Mouse (Mus musculus): ENCODE data around the gene Gucy1b1. TPM values are rescaled to one million over a fixed set of nuclear protein-coding genes. Genes with fewer than 3 reads are reported as not detected.

The Gucy1b1 gene
- total and polyA plus RNA-seq, 2 experiments from 2014 or later, result 15.6 to 24.3 TPM

DNA sequence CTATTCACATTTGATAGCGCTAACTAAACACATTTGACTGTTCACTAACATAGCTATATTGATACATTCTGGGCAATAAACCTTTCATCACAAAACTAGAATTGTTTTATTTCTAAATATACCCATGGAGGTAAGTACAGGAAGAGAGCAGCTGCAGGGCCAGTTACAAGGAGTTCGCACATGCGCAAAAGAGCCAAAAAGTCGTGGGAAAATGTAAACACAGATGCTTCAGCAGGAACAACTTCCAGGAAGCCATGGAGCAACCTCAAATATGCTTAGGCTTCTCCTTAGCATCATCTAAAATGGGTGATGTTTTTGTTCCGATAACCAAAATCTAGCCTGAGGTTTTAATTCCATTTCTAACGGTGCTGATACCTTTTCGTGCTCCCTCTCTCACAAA lies 25.8 kb downstream of the Gucy1b1 start:
- WGBS, result 61% methylated on average over 7 of the region's 7 CpGs
- peaks cover 10% of the 10 kb centered on the region; the same call in 1 of the 2 replicates for H3K36me3 ChIP-seq (replicated peaks; ENCODE audit: control insufficient read depth, insufficient read depth, low read length)
- H3K9ac ChIP-seq (replicated peaks; ENCODE audit: low read depth, low read length), result no peak overlapping the region
- no peaks in the 10 kb centered on the region for H3K4me1 ChIP-seq (ENCODE audit: control insufficient read depth, insufficient read depth)
- H3K4me2 ChIP-seq (ENCODE audit: low read depth, low read length), result no peak overlapping the region
- H3K27ac ChIP-seq (ENCODE audit: low read depth), result no peak overlapping the region
- ATAC-seq (ENCODE audit: insufficient read depth, low read depth) (no peak), DNase-seq (ENCODE audit: low spot score) (no peak)
- TF ChIP-seq CTCF (IDR thresholded peaks at IDR 0.05; ENCODE audit: low read depth) (no peak), EP300 (IDR thresholded peaks at IDR 0.05; ENCODE audit: low read depth) (no peak)
- H3K4me3 ChIP-seq (ENCODE audit: low read depth, low read length), result no peak overlapping the region
- no peaks in the 10 kb centered on the region for H3K27me3 ChIP-seq (ENCODE audit: control insufficient read depth, insufficient read depth, low read length)
- H3K9me3 ChIP-seq (replicated peaks; ENCODE audit: control insufficient read depth, low read length), result no peaks in the 10 kb centered on the region

GRCm38 (mm10) chr3:82048078-82048477 lies 26.4 kb downstream of the Gucy1b1 start:
- no peak overlapping the region for H3K4me2 ChIP-seq (ENCODE audit: low read depth, low read length)
- no peaks in the 10 kb centered on the region for H3K9me3 ChIP-seq (replicated peaks; ENCODE audit: control insufficient read depth, low read length)
- TF ChIP-seq EP300 (IDR thresholded peaks at IDR 0.05; ENCODE audit: low read depth) (no peak), CTCF (IDR thresholded peaks at IDR 0.05; ENCODE audit: low read depth) (no peak)
- no peak for DNase-seq (ENCODE audit: low spot score)
- H3K27ac ChIP-seq (ENCODE audit: low read depth), result no peak overlapping the region
- peaks cover 10% of the 10 kb centered on the region; the same call in 1 of the 2 replicates for H3K36me3 ChIP-seq (replicated peaks; ENCODE audit: control insufficient read depth, insufficient read depth, low read length)
- H3K4me1 ChIP-seq (ENCODE audit: control insufficient read depth, insufficient read depth), result no peaks in the 10 kb centered on the region
- no peaks in the 10 kb centered on the region for H3K27me3 ChIP-seq (ENCODE audit: control insufficient read depth, insufficient read depth, low read length)
- no peak for ATAC-seq (ENCODE audit: insufficient read depth, low read depth)
- H3K9ac ChIP-seq (replicated peaks; ENCODE audit: low read depth, low read length), result no peak overlapping the region
- WGBS, result 77% methylated on average over 4 of the region's 4 CpGs
- H3K4me3 ChIP-seq (ENCODE audit: low read depth, low read length), result no peak overlapping the region

- DNase-seq (ENCODE audit: low spot score), result peak; percentile 60
- Histone ChIP-seq H3K27me3 (ENCODE audit: control insufficient read depth, insufficient read depth, low read length) (no peaks in the 10 kb centered on the region), H3K9me3 (replicated peaks; ENCODE audit: control insufficient read depth, low read length) (no peaks in the 10 kb centered on the region), H3K9ac (replicated peaks; ENCODE audit: low read depth, low read length) (no peak overlapping the region), H3K4me1 (ENCODE audit: control insufficient read depth, insufficient read depth) (no peaks in the 10 kb centered on the region), H3K4me3 (ENCODE audit: low read depth, low read length) (no peak overlapping the region), H3K36me3 (replicated peaks; ENCODE audit: control insufficient read depth, insufficient read depth, low read length) (peaks cover 10% of the 10 kb centered on the region; the same call in 1 of the 2 replicates), H3K27ac (ENCODE audit: low read depth) (no peak overlapping the region), H3K4me2 (ENCODE audit: low read depth, low read length) (no peak overlapping the region)
- WGBS, result 27% methylated on average over 8 of the region's 8 CpGs
- ATAC-seq (ENCODE audit: insufficient read depth, low read depth), result no peak
- no peak for TF ChIP-seq EP300 (IDR thresholded peaks at IDR 0.05; ENCODE audit: low read depth)
- TF ChIP-seq CTCF (IDR thresholded peaks at IDR 0.05; ENCODE audit: low read depth), result peak; percentile 77
These were observed 27.3 kb downstream of the Gucy1b1 start for GRCm38 (mm10) chr3:82047100-82047753.

- Histone ChIP-seq H3K27me3 (ENCODE audit: control insufficient read depth, insufficient read depth, low read length) (no peaks in the 10 kb centered on the region), H3K4me1 (ENCODE audit: control insufficient read depth, insufficient read depth) (no peaks in the 10 kb centered on the region), H3K9ac (replicated peaks; ENCODE audit: low read depth, low read length) (no peak overlapping the region), H3K9me3 (replicated peaks; ENCODE audit: control insufficient read depth, low read length) (no peaks in the 10 kb centered on the region), H3K4me3 (ENCODE audit: low read depth, low read length) (no peak overlapping the region), H3K4me2 (ENCODE audit: low read depth, low read length) (no peak overlapping the region), H3K36me3 (replicated peaks; ENCODE audit: control insufficient read depth, insufficient read depth, low read length) (peaks cover 10% of the 10 kb centered on the region; the same call in 1 of the 2 replicates), H3K27ac (ENCODE audit: low read depth) (no peak overlapping the region)
- 88% methylated on average over 8 of the region's 8 CpGs for WGBS
- no peak for TF ChIP-seq CTCF (IDR thresholded peaks at IDR 0.05; ENCODE audit: low read depth)
- no peak for TF ChIP-seq EP300 (IDR thresholded peaks at IDR 0.05; ENCODE audit: low read depth)
- no peak for DNase-seq (ENCODE audit: low spot score)
- ATAC-seq (ENCODE audit: insufficient read depth, low read depth), result no peak
These were observed 28.4 kb downstream of the Gucy1b1 start for GRCm38 (mm10) chr3:82046087-82046486.

DNA sequence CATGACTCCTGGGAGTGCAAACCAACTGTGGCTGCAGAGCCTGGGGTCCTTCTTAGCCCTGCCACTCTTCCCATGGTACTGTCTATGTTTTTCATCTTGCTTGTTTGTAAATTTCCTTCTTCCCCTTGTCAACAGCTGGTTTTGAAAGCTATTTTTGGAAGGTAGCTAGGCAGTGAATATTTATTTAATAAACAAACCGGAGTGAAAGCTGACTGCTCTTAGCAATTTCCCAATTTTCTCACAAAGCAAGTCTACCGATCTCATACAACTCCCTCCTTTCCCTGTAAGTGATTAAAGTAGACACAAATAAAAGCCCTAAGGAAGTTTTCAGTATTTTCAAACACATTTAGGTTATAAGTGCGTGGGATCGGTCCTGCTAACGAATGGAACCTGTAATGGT lies 29.6 kb downstream of the Gucy1b1 start:
- no peak overlapping the region for H3K9ac ChIP-seq (replicated peaks; ENCODE audit: low read depth, low read length)
- no peaks in the 10 kb centered on the region for H3K9me3 ChIP-seq (replicated peaks; ENCODE audit: control insufficient read depth, low read length)
- DNase-seq (ENCODE audit: low spot score) (no peak), ATAC-seq (ENCODE audit: insufficient read depth, low read depth) (no peak)
- H3K4me1 ChIP-seq (ENCODE audit: control insufficient read depth, insufficient read depth), result no peaks in the 10 kb centered on the region
- peaks cover 5% of the 10 kb centered on the region; the same call in 1 of the 2 replicates for H3K36me3 ChIP-seq (replicated peaks; ENCODE audit: control insufficient read depth, insufficient read depth, low read length)
- no peak overlapping the region for H3K4me3 ChIP-seq (ENCODE audit: low read depth, low read length)
- no peak for TF ChIP-seq EP300 (IDR thresholded peaks at IDR 0.05; ENCODE audit: low read depth)
- TF ChIP-seq CTCF (IDR thresholded peaks at IDR 0.05; ENCODE audit: low read depth), result no peak
- WGBS, result 82% methylated on average over 5 of the region's 5 CpGs
- H3K4me2 ChIP-seq (ENCODE audit: low read depth, low read length), result no peak overlapping the region
- H3K27ac ChIP-seq (ENCODE audit: low read depth), result no peak overlapping the region
- H3K27me3 ChIP-seq (ENCODE audit: control insufficient read depth, insufficient read depth, low read length), result no peaks in the 10 kb centered on the region

- no peaks in the 10 kb centered on the region for H3K9me3 ChIP-seq (replicated peaks; ENCODE audit: control insufficient read depth, low read length)
- H3K4me1 ChIP-seq (ENCODE audit: control insufficient read depth, insufficient read depth), result no peaks in the 10 kb centered on the region
- peaks cover 8% of the 10 kb centered on the region; the same call in 1 of the 2 replicates for H3K36me3 ChIP-seq (replicated peaks; ENCODE audit: control insufficient read depth, insufficient read depth, low read length)
- ATAC-seq (ENCODE audit: insufficient read depth, low read depth) (no peak), DNase-seq (ENCODE audit: low spot score) (no peak)
- no peak overlapping the region for H3K9ac ChIP-seq (replicated peaks; ENCODE audit: low read depth, low read length)
- H3K4me3 ChIP-seq (ENCODE audit: low read depth, low read length), result no peak overlapping the region
- H3K4me2 ChIP-seq (ENCODE audit: low read depth, low read length), result no peak overlapping the region
- H3K27ac ChIP-seq (ENCODE audit: low read depth), result no peak overlapping the region
- 85% methylated on average over 6 of the region's 6 CpGs for WGBS
- no peak for TF ChIP-seq CTCF (IDR thresholded peaks at IDR 0.05; ENCODE audit: low read depth)
- H3K27me3 ChIP-seq (ENCODE audit: control insufficient read depth, insufficient read depth, low read length), result no peaks in the 10 kb centered on the region
These were observed 30.8 kb downstream of the Gucy1b1 start for GRCm38 (mm10) chr3:82043676-82044075.

All from heart, postnatal 0 days (tissue).